ENCODE assay signal across 13 mouse cellular contexts in the genomic region with DNA sequence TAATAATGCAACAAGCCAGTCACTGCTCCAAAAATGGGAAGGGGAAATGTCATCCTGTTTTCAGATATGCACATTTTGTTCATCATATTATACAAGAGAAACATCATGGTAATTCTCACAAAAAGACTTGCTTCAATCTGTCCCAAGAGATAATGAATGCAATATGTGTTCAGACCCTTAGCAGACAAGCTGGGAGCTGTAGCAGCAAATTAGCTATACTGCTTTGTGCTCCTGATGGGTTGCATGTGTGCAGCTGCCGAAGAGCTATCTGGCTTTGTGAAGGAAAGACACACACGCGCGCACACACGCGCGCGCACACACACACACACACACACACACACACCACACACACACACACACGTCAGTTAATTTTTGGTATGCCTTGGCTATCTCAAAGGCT.
DNase-seq lines count a peak whose midpoint lies in the region; ATAC-seq and TF ChIP-seq lines count a peak whose summit lies in the region.
"Had no signal": no experiment of that assay in that cellular context is flagged by ENCODE, and none has a peak within 500 bp of the region (broad histone marks: within the 10 kb centered on the region; RNA-seq: fewer than 3 reads in every experiment).

No protein-coding gene starts in this region.

- no peaks in the 10 kb centered on the region for H3K36me3 ChIP-seq in embryonic facial prominence, embryonic 12.5 days
- no peaks in the 10 kb centered on the region for H3K36me3 ChIP-seq in midbrain, embryonic 16.5 days (ENCODE audit: control insufficient read depth, insufficient read depth, low read length)
- H3K36me3 ChIP-seq: liver, embryonic 13.5 days had no signal

- TF ChIP-seq CTCF in layer of hippocampus, adult 2 months (conservative IDR thresholded peaks at IDR 0.05): no peak

- DNase-seq in layer of hippocampus, adult 2 months (ENCODE audit: low spot score in 2 of 2): peak in 1 of 2 experiments; percentile 15
- no peak for DNase-seq in layer of hippocampus, postnatal 36 days
- DNase-seq in hindlimb bud, embryonic 11.5 days (ENCODE audit: extremely low spot score, low read depth, low spot score): peak; percentile 22
- DNase-seq in ovary, postnatal 10 days (ENCODE audit: low spot score): no peak
- no peak for DNase-seq in adrenal gland, adult 18-20 months (ENCODE audit: low spot score in 2 of 2)
- no peak for DNase-seq in kidney, adult 18-20 months
- DNase-seq: cerebellum, adult 9-11 months; gastrocnemius, adult 2 months; liver, embryonic 13.5 days; lung, postnatal 14 days had no signal

- H3K27ac ChIP-seq in layer of hippocampus, adult 2 months: 0 out of 2 replicates have a peak overlapping the region, but pooled peaks have one; percentile 60
- no peak overlapping the region; the same call in 1 of the 2 replicates for H3K27ac ChIP-seq in embryonic facial prominence, embryonic 12.5 days
- no peak overlapping the region for H3K27ac ChIP-seq in midbrain, embryonic 16.5 days (ENCODE audit: low read length)
- H3K27ac ChIP-seq: gastrocnemius, adult 2 months; liver, embryonic 13.5 days had no signal

- ATAC-seq in embryonic facial prominence, embryonic 12.5 days (ENCODE audit: insufficient number of reproducible peaks, insufficient read depth, low FRiP score, low TSS enrichment): peak; percentile 81
- ATAC-seq in midbrain, embryonic 16.5 days: peak; percentile 58; the same call in 1 of the 2 replicates

- H3K9ac ChIP-seq in embryonic facial prominence, embryonic 12.5 days: no peak overlapping the region
- no peak overlapping the region for H3K9ac ChIP-seq in midbrain, embryonic 16.5 days (ENCODE audit: low read depth, low read length)
- H3K9ac ChIP-seq: liver, embryonic 13.5 days had no signal

- H3K4me2 ChIP-seq in embryonic facial prominence, embryonic 12.5 days (replicated peaks): no peak overlapping the region
- no peak overlapping the region for H3K4me2 ChIP-seq in midbrain, embryonic 16.5 days (ENCODE audit: low read length)
- H3K4me2 ChIP-seq: heart, embryonic 11.5 days; liver, embryonic 13.5 days had no signal

- 62% methylated on average over 9 of the region's 9 CpGs for WGBS in embryonic facial prominence, embryonic 12.5 days
- 77% methylated on average over 9 of the region's 9 CpGs for WGBS in midbrain, embryonic 16.5 days

- no peaks in the 10 kb centered on the region for H3K4me1 ChIP-seq in embryonic facial prominence, embryonic 12.5 days
- H3K4me1 ChIP-seq in midbrain, embryonic 16.5 days (ENCODE audit: control insufficient read depth, insufficient read depth, low read length): peaks cover 5% of the 10 kb centered on the region; the same call in 1 of the 2 replicates
- H3K4me1 ChIP-seq: liver, embryonic 13.5 days had no signal

- H3K9me3 ChIP-seq in embryonic facial prominence, embryonic 12.5 days: no peaks in the 10 kb centered on the region
- no peaks in the 10 kb centered on the region for H3K9me3 ChIP-seq in midbrain, embryonic 16.5 days (replicated peaks; ENCODE audit: control insufficient read depth, low read length, poor library complexity, severe bottlenecking)
- H3K9me3 ChIP-seq: liver, embryonic 13.5 days had no signal

- no peak overlapping the region for H3K4me3 ChIP-seq in layer of hippocampus, adult 2 months
- H3K4me3 ChIP-seq in embryonic facial prominence, embryonic 12.5 days: no peak overlapping the region
- no peak overlapping the region for H3K4me3 ChIP-seq in midbrain, embryonic 16.5 days (ENCODE audit: low read depth, low read length)
- H3K4me3 ChIP-seq: gastrocnemius, adult 2 months; liver, embryonic 13.5 days had no signal

- H3K27me3 ChIP-seq in embryonic facial prominence, embryonic 12.5 days: no peaks in the 10 kb centered on the region
- H3K27me3 ChIP-seq in midbrain, embryonic 16.5 days (ENCODE audit: control insufficient read depth, insufficient read depth, low read depth, low read length): no peaks in the 10 kb centered on the region
- H3K27me3 ChIP-seq: liver, embryonic 13.5 days had no signal
